Mouse (Mus musculus) limb, embryonic 14.5 days (tissue): ENCODE measurements around the gene Obox2. TPM values are rescaled to one million over a fixed set of nuclear protein-coding genes. Genes with fewer than 3 reads are reported as not detected.
"Not testable (repeated sequence)": the region's sequence is repeated elsewhere in the genome, so short reads cannot be mapped to it uniquely, and the experiment has no call there.

Source experiments
- ATAC-seq: fragments of 200-750 bp; cut with Nextera tagmentation; 2 replicates; pipeline ENCODE4 v1.8.0; 2017; ENCODE audit warnings: low read depth, moderate number of reproducible peaks, moderate TSS enrichment; ENCODE audit not compliant: low FRiP score
- DNase-seq: peaks from one replicate; pipeline ENCODE4 v3.0.0-alpha.2; 2015; ENCODE audit warnings: low spot score
- H3K27ac ChIP-seq: fragments of 300-500 bp; sonication (generic); replicated peaks from 2 replicates; pipeline ENCODE4 v1.5.1; 2014; ENCODE audit warnings: low read depth, mild to moderate bottlenecking, low read length, moderate library complexity, mixed read lengths
- H3K27me3 ChIP-seq: fragments of 300-500 bp; sonication (generic); 2 replicates; pipeline ENCODE4 v1.6.1; 2014; ENCODE audit warnings: low read length, mixed read lengths; ENCODE audit not compliant: control insufficient read depth, insufficient read depth
- H3K36me3 ChIP-seq: fragments of 300-500 bp; sonication (generic); 2 replicates; pipeline ENCODE4 v1.6.1; 2014; ENCODE audit warnings: mild to moderate bottlenecking, low read length, moderate library complexity, mixed read lengths; ENCODE audit not compliant: control insufficient read depth, insufficient read depth
- H3K4me1 ChIP-seq: fragments of 300-500 bp; sonication (generic); 2 replicates; pipeline ENCODE4 v1.6.1; 2014; ENCODE audit warnings: antibody characterized with exemption, low read length, mixed read lengths; ENCODE audit not compliant: control insufficient read depth, insufficient read depth
- H3K4me2 ChIP-seq: fragments of 300-500 bp; sonication (generic); replicated peaks from 2 replicates; pipeline ENCODE4 v1.6.1; 2014; ENCODE audit warnings: low read depth, mild to moderate bottlenecking, low read length, moderate library complexity; ENCODE audit not compliant: severe bottlenecking
- H3K4me3 ChIP-seq: fragments of 300-500 bp; sonication (generic); replicated peaks from 2 replicates; pipeline ENCODE4 v1.5.1; 2014; ENCODE audit warnings: low read length
- H3K9ac ChIP-seq: fragments of 300-500 bp; sonication (generic); 2 replicates; pipeline ENCODE4 v1.6.1; 2014; ENCODE audit warnings: mild to moderate bottlenecking, low read depth, low read length, moderate library complexity; ENCODE audit not compliant: severe bottlenecking
- H3K9me3 ChIP-seq: fragments of 300-500 bp; sonication (generic); 2 replicates; pipeline ENCODE4 v1.6.1; 2016; ENCODE audit warnings: low read length; ENCODE audit not compliant: control insufficient read depth
- WGBS: fragments of 180-500 bp; shearing (Covaris S2); extraction: QIAGEN DNeasy Blood & Tissue Kit; methylation state at CpG from one replicate; pipeline ENCODE4 v1.1.7; 2014; 5-methylcytosine and 5-hydroxymethylcytosine counted together
- polyA plus RNA-seq, 2 experiments: library from polyadenylated mRNA; depleted of rRNA in 1 of 2; stranded (reverse) in 1 of 2; unstranded in 1 of 2; fragments of >200 nt; fragmentation: Nextera tagmentation in 1 of 2; extraction: Ambion mirVana in 1 of 2; gene quantifications; 2 replicates each; pipeline versions ENCODE4 v1.2.1 to v1.2.3; 2012 to 2014

The Obox2 gene
- not detected in 2 replicates for polyA plus RNA-seq (2012; rRNA removed)
- polyA plus RNA-seq (2014; fragmentation: Nextera tagmentation; extraction: Ambion mirVana), result not detected in 2 replicates

DNA sequence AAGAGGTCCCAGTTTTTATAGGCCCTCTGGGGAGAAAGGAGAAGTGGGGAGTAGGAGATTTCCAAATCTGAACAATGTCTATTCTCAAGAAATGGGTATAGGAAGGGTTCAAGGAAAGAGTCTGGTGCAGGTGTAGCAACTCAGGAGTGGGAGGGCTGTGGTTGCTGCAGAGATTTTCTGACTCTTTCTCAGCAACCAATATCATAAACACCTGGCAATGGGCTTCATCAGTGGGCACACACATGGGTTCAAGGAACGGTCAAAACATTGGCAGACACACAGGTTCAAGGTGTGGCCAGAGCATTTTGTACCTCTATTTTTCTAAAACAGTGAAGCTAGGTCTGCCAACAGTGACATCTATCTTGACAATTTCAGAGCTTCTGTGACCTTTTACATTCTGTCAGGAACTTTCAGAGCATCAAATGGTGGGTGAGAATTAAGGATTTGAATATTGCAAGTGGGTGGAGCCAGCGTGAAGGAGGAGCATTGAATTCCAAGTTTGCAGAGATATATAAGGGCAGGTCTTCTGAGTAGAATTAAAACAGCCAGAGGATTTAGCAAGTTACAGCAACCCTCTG is at the start of gene Obox2, which contains the start of gene Obox1:
Obox2 (plus strand) TSS at position 301 of the 578 bp plus-strand sequence.
Obox1 (plus strand) TSS at position 528 of the 578 bp plus-strand sequence.
- whole genome bisulfite sequencing, result no CpG with 5 or more reads among the region's 2 CpGs
- not testable (repeated sequence) for ATAC-seq, H3K27me3 ChIP-seq, H3K4me3 ChIP-seq, H3K27ac ChIP-seq, H3K9ac ChIP-seq, DNase-seq, H3K36me3 ChIP-seq, H3K4me2 ChIP-seq, H3K9me3 ChIP-seq, H3K4me1 ChIP-seq

DNA sequence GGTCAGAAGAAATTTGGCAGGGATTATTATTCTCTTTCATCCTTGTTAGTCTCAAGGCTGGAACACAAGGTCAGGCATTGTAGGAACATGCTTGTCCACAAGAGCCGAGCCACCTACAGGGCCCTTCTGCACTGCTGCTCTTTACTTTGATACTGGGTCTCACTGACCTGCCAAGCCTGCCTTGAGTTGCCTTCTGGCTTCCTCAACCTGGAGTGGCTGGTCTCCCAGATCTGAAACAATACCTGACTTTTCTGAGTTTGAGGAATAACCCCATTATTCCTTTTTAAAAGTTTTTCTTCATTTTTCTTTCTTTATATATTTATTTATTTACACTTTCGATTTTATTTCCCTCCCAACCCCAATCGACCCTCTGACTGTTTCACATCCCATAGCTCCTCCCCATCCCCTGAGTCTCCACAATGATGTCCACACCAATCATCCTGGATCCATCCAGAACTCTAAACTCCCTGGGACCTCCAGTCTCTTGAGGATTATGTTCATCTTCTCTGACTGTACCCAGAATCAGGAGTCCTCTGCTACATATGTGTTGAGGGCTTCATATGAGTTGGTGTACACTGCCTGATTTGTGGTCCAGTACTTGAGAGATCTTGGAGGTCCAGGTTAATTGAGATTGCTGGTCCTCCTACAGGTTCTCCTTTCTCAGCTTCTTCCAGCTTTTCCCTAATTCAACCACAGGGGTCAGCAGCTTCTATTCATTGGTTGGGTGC is 10.8 kb downstream of the Obox2 start:
- not testable (repeated sequence) for ATAC-seq, H3K4me1 ChIP-seq, H3K4me3 ChIP-seq, H3K36me3 ChIP-seq, DNase-seq, H3K27ac ChIP-seq, H3K4me2 ChIP-seq, H3K9me3 ChIP-seq, H3K9ac ChIP-seq, H3K27me3 ChIP-seq
- WGBS, result 58% methylated on average over 3 of the region's 3 CpGs

DNA sequence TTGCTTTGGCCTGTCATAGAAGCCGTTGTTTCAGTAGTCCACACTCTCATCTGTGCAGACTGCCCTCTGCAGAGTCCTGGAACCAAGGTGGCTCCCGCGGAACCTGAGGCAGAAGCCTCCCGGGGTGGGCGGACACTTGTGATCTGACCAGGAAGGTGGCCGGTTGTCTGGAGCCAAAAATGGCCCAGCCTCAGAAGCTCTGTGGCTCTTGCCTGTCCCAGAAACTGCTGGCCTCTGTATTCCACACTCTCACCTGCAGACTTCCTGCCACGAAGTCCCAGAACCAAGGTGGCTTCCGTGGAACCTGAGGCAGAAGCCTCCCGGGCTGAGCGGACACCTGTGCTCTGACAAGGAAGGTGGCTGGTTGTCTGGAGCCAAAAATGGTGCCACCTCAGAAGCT is 18.3 kb downstream of the Obox2 start:
- not testable (repeated sequence) for H3K4me2 ChIP-seq, ATAC-seq, H3K36me3 ChIP-seq, H3K27me3 ChIP-seq, H3K4me3 ChIP-seq, H3K27ac ChIP-seq, H3K9ac ChIP-seq, H3K4me1 ChIP-seq, H3K9me3 ChIP-seq, DNase-seq
- WGBS, result 88% methylated on average over 10 of the region's 10 CpGs

DNA sequence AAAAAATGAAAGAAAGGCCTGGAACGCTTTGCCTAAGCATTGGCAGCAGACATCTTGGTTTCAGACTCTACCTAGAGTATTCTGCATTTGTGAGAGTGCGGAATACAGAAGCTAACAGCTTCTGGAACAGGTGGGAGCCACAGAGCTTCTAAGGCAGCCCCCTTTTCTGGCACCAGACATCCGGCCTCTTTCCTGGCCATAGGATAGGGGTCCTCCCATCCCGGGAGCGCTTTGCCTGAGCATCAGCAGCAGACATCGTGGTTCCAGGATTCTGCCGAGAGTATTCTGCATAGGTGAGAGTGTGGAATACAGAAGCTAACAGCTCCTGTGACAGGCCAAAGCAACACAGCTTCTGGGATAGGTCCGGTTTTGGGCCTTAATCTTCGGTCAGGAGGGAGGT is 29.5 kb downstream of the Obox2 start:
- WGBS, result 84% methylated on average over 8 of the region's 9 CpGs
- not testable (repeated sequence) for ATAC-seq, DNase-seq, H3K27ac ChIP-seq, H3K4me2 ChIP-seq, H3K4me1 ChIP-seq, H3K4me3 ChIP-seq, H3K9ac ChIP-seq, H3K27me3 ChIP-seq, H3K36me3 ChIP-seq, H3K9me3 ChIP-seq

DNA sequence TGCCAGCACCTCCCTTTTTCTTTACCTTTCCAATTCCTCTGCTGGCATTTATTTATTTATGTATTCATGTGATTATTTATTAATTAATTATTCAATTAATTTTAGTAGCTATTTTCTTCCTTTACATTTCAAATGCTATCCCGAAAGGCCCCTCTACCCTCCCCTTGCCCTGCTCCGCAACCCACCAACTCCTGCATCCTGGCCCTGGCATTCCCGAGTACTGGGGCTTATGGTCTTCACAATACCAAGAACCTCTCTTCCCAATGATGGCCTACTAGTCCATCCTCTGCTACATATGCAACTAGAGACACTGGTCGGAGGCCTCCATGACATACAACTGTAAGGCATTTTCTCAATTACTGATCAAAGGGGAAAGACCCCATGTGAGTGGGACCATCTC is 37.0 kb downstream of the Obox2 start:
- not testable (repeated sequence) for H3K27ac ChIP-seq, ATAC-seq, H3K36me3 ChIP-seq, H3K4me3 ChIP-seq, H3K27me3 ChIP-seq, H3K4me1 ChIP-seq, H3K9me3 ChIP-seq, H3K9ac ChIP-seq, DNase-seq, H3K4me2 ChIP-seq
- 81% methylated on average over 3 of the region's 4 CpGs for WGBS

Other genes with a start within 250 kb of the Obox2 start
- not detected in 2 replicates for gene Obox1, start 227 bp downstream of the Obox2 start, polyA plus RNA-seq (2012; rRNA removed)
- not detected in 2 replicates for gene Obox1, start 227 bp downstream of the Obox2 start, polyA plus RNA-seq (2014; fragmentation: Nextera tagmentation; extraction: Ambion mirVana)